Mouse (Mus musculus) myocyte (in vitro differentiated cells): Measurements from ENCODE around the gene Apex1. TPM values are rescaled to one million over a fixed set of nuclear protein-coding genes. Genes with fewer than 3 reads are reported as not detected.
"Not testable (repeated sequence)": the region's sequence is repeated elsewhere in the genome, so short reads cannot be mapped to it uniquely, and the experiment has no call there.

Source experiments
- H3K27me3 ChIP-seq: one replicate; pipeline ENCODE4 v1.6.1; 2011; ENCODE audit not compliant: control insufficient read depth, insufficient read depth, insufficient read length
- H3K36me3 ChIP-seq: one replicate; pipeline ENCODE4 v1.6.1; 2011; ENCODE audit not compliant: control insufficient read depth, insufficient read depth
- H3K4me2 ChIP-seq: one replicate; pipeline ENCODE4 v1.6.1; 2011; ENCODE audit warnings: low read depth, control low read depth
- H3K4me3 ChIP-seq: one replicate; pipeline ENCODE4 v1.5.1; 2011; ENCODE audit warnings: mild to moderate bottlenecking, control low read depth, moderate library complexity
- H3K79me2 ChIP-seq: one replicate; pipeline ENCODE4 v1.6.1; 2011; ENCODE audit not compliant: control insufficient read depth, insufficient read depth
- H3ac ChIP-seq: one replicate; pipeline ENCODE4 v1.6.1; 2011; ENCODE audit not compliant: control insufficient read depth, insufficient read length
- CEBPB ChIP-seq: IDR thresholded peaks from 2 replicates; pipeline ENCODE4 v1.6.1; 2011; ENCODE audit warnings: mild to moderate bottlenecking, moderate library complexity; ENCODE audit not compliant: poor library complexity, insufficient read depth, severe bottlenecking
- E2F4 ChIP-seq: IDR thresholded peaks from one replicate; pipeline ENCODE4 v1.6.1; 2011; ENCODE audit warnings: mild to moderate bottlenecking, control low read depth, moderate library complexity; ENCODE audit not compliant: insufficient read depth
- MAX ChIP-seq: IDR thresholded peaks from one replicate; pipeline ENCODE4 v1.6.1; 2011; ENCODE audit warnings: low read depth, mild to moderate bottlenecking, control low read depth
- MYOD1 ChIP-seq, 3 experiments: IDR thresholded peaks; one replicate each; pipeline ENCODE4 v1.6.1; 2011; ENCODE audit warnings: control low read depth in 2 of 3, low read depth in 2 of 3, mild to moderate bottlenecking in 2 of 3, moderate library complexity in 1 of 3; ENCODE audit not compliant: insufficient read length in 2 of 3, control insufficient read depth in 1 of 3
- MYOG ChIP-seq, 3 experiments: IDR thresholded peaks; one replicate each; pipeline ENCODE4 v1.6.1; 2011; ENCODE audit warnings: control low read depth in 2 of 3, low read depth in 2 of 3, mild to moderate bottlenecking in 2 of 3; ENCODE audit not compliant: insufficient read length in 2 of 3, control insufficient read depth in 1 of 3, insufficient read depth in 1 of 3
- POLR2A ChIP-seq: IDR thresholded peaks from one replicate; pipeline ENCODE4 v1.6.1; 2011; ENCODE audit warnings: low read depth, mild to moderate bottlenecking, control low read depth, moderate library complexity; ENCODE audit not compliant: insufficient read length
- POLR2AphosphoS2 ChIP-seq: IDR thresholded peaks from one replicate; pipeline ENCODE4 v1.6.1; 2011; ENCODE audit warnings: low read depth, control low read depth; ENCODE audit not compliant: insufficient read length
- REST ChIP-seq: IDR thresholded peaks from one replicate; pipeline ENCODE4 v1.6.1; 2011; ENCODE audit warnings: mild to moderate bottlenecking, control low read depth, moderate library complexity; ENCODE audit not compliant: insufficient read depth, insufficient read length
- SRF ChIP-seq: IDR thresholded peaks from one replicate; pipeline ENCODE4 v1.6.1; 2011; ENCODE audit warnings: low read depth; ENCODE audit not compliant: control insufficient read depth, insufficient read length
- TCF12 ChIP-seq: IDR thresholded peaks from one replicate; pipeline ENCODE4 v1.6.1; 2011; ENCODE audit warnings: mild to moderate bottlenecking, control low read depth; ENCODE audit not compliant: poor library complexity, insufficient read depth, severe bottlenecking
- TCF3 ChIP-seq: IDR thresholded peaks from one replicate; pipeline ENCODE4 v1.6.1; 2011; ENCODE audit warnings: low read depth, control low read depth; ENCODE audit not compliant: insufficient read length
- USF1 ChIP-seq: IDR thresholded peaks from one replicate; pipeline ENCODE4 v1.6.1; 2011; ENCODE audit warnings: low read depth, mild to moderate bottlenecking, control low read depth, moderate library complexity
- polyA plus RNA-seq: library from polyadenylated mRNA; unstranded; fragments of >200 nt; fragmentation: generic; extraction: Trizol; gene quantifications from one replicate; pipeline ENCODE4 v1.2.1, GENCODE M21; 2012; ENCODE audit warnings: missing spikeins

The Apex1 gene
- polyA plus RNA-seq, 1 experiment: 113 TPM

GRCm38 (mm10) chr14:50969041-50969440, 44.3 kb downstream of the Apex1 start:
- Histone ChIP-seq H3K4me3 (no peak overlapping the region), H3K79me2 (no peaks in the 10 kb centered on the region), H3K4me2 (no peak overlapping the region), H3K36me3 (no peaks in the 10 kb centered on the region), H3K27me3 (no peaks in the 10 kb centered on the region), H3ac (no peak overlapping the region)
- TF ChIP-seq POLR2A (no peak), SRF (no peak), E2F4 (no peak), REST (no peak), MAX (no peak)

- Histone ChIP-seq H3K4me2 (no peak overlapping the region), H3K36me3 (no peaks in the 10 kb centered on the region), H3K4me3 (no peak overlapping the region), H3K79me2 (no peaks in the 10 kb centered on the region), H3ac (no peak overlapping the region), H3K27me3 (no peaks in the 10 kb centered on the region)
- no peak for TF ChIP-seq E2F4
- no peak for TF ChIP-seq SRF
- no peak for TF ChIP-seq USF1
- TF ChIP-seq REST: no peak
- no peak for TF ChIP-seq MAX
- no peak for TF ChIP-seq TCF3
- no peak for TF ChIP-seq TCF12
- no peak for TF ChIP-seq POLR2AphosphoS2
- no peak for TF ChIP-seq POLR2A
- TF ChIP-seq MYOG (IDR thresholded peaks at IDR 0.05; ENCODE audit: control insufficient read depth in 1 of 3, insufficient read depth in 1 of 3, insufficient read length in 2 of 3, low read depth in 2 of 3): no peak
- no peak for TF ChIP-seq MYOD1 (IDR thresholded peaks at IDR 0.05; ENCODE audit: control insufficient read depth in 1 of 3, insufficient read length in 2 of 3, low read depth in 2 of 3)
- TF ChIP-seq CEBPB: no peak
Measured at GRCm38 (mm10) chr14:50969558-50970544, 45.1 kb downstream of the Apex1 start.

- no peak overlapping the region for H3ac ChIP-seq
- H3K4me2 ChIP-seq: no peak overlapping the region
- H3K4me3 ChIP-seq: no peak overlapping the region
- TF ChIP-seq TCF3: no peak
- TF ChIP-seq USF1: no peak
- TF ChIP-seq SRF: no peak
- no peak for TF ChIP-seq REST
- TF ChIP-seq E2F4: no peak
- no peak for TF ChIP-seq MAX
- TF ChIP-seq MYOD1 (IDR thresholded peaks at IDR 0.05; ENCODE audit: control insufficient read depth in 1 of 3, insufficient read length in 2 of 3, low read depth in 2 of 3): no peak
- TF ChIP-seq MYOG (IDR thresholded peaks at IDR 0.05; ENCODE audit: control insufficient read depth in 1 of 3, insufficient read depth in 1 of 3, insufficient read length in 2 of 3, low read depth in 2 of 3): no peak
- TF ChIP-seq POLR2A: no peak
- no peak for TF ChIP-seq POLR2AphosphoS2
- no peak for TF ChIP-seq TCF12
- no peak for TF ChIP-seq CEBPB
- H3K27me3 ChIP-seq: no peaks in the 10 kb centered on the region
- no peaks in the 10 kb centered on the region for H3K79me2 ChIP-seq
- no peaks in the 10 kb centered on the region for H3K36me3 ChIP-seq
Measured at GRCm38 (mm10) chr14:50970822-50971221, 46.1 kb downstream of the Apex1 start.

GRCm38 (mm10) chr14:50973054-50973453, 48.3 kb downstream of the Apex1 start:
- H3ac ChIP-seq, H3K79me2 ChIP-seq, H3K4me3 ChIP-seq, H3K27me3 ChIP-seq, H3K36me3 ChIP-seq, H3K4me2 ChIP-seq: not testable (repeated sequence)

GRCm38 (mm10) chr14:50973700-50974099, 48.9 kb downstream of the Apex1 start:
- no peak for TF ChIP-seq USF1
- no peak for TF ChIP-seq POLR2A
- TF ChIP-seq MYOG (IDR thresholded peaks at IDR 0.05; ENCODE audit: control insufficient read depth in 1 of 3, insufficient read depth in 1 of 3, insufficient read length in 2 of 3, low read depth in 2 of 3): no peak
- no peak for TF ChIP-seq TCF12
- TF ChIP-seq POLR2AphosphoS2: no peak
- no peak for TF ChIP-seq MYOD1 (IDR thresholded peaks at IDR 0.05; ENCODE audit: control insufficient read depth in 1 of 3, insufficient read length in 2 of 3, low read depth in 2 of 3)
- TF ChIP-seq MAX: no peak
- TF ChIP-seq SRF: no peak
- no peak for TF ChIP-seq CEBPB
- H3K27me3 ChIP-seq: no peaks in the 10 kb centered on the region
- no peak overlapping the region for H3ac ChIP-seq
- H3K36me3 ChIP-seq: no peaks in the 10 kb centered on the region
- H3K4me3 ChIP-seq: no peak overlapping the region
- no peak overlapping the region for H3K4me2 ChIP-seq
- H3K79me2 ChIP-seq: no peaks in the 10 kb centered on the region
